Mouse (Mus musculus) hindbrain, embryonic 16.5 days (tissue): ENCODE data around the gene Lexm. TPM values are rescaled to one million over a fixed set of nuclear protein-coding genes. Genes with fewer than 3 reads are reported as not detected.

Experiments used
- ATAC-seq: fragments of 200-750 bp; cut with Nextera tagmentation; 2 replicates; pipeline ENCODE4 v1.8.0; 2017; ENCODE audit warnings: moderate TSS enrichment, moderate library complexity
- H3K27ac ChIP-seq: fragments of 300-500 bp; sonication (generic); 2 replicates; pipeline ENCODE4 v1.5.1; 2014; ENCODE audit warnings: low read depth, mild to moderate bottlenecking, control low read depth, low read length, moderate library complexity
- H3K27me3 ChIP-seq: fragments of 300-500 bp; sonication (generic); replicated peaks from 2 replicates; pipeline ENCODE4 v1.6.1; 2014; ENCODE audit warnings: low read length; ENCODE audit not compliant: control insufficient read depth, insufficient read depth
- H3K36me3 ChIP-seq: fragments of 300-500 bp; sonication (generic); 2 replicates; pipeline ENCODE4 v1.6.1; 2014; ENCODE audit warnings: mild to moderate bottlenecking, low read length, moderate library complexity, mixed read lengths; ENCODE audit not compliant: control insufficient read depth, insufficient read depth
- H3K4me1 ChIP-seq: fragments of 300-500 bp; sonication (generic); 2 replicates; pipeline ENCODE4 v1.6.1; 2014; ENCODE audit warnings: low read depth, low read length; ENCODE audit not compliant: control insufficient read depth, insufficient read depth
- H3K4me2 ChIP-seq: fragments of 300-500 bp; sonication (generic); 2 replicates; pipeline ENCODE4 v1.6.1; 2014; ENCODE audit warnings: mild to moderate bottlenecking, low read length, control low read depth, moderate library complexity
- H3K4me3 ChIP-seq: fragments of 300-500 bp; sonication (generic); 2 replicates; pipeline ENCODE4 v1.5.1; 2014; ENCODE audit warnings: mild to moderate bottlenecking, low read length, control low read depth, moderate library complexity
- H3K9ac ChIP-seq: fragments of 300-500 bp; sonication (generic); 2 replicates; pipeline ENCODE4 v1.6.1; 2014; ENCODE audit warnings: low read depth, mild to moderate bottlenecking, control low read depth, low read length, moderate library complexity
- H3K9me3 ChIP-seq: fragments of 300-500 bp; sonication (generic); 2 replicates; pipeline ENCODE4 v1.6.1; 2014; ENCODE audit warnings: mild to moderate bottlenecking, low read length, moderate library complexity; ENCODE audit not compliant: control insufficient read depth
- WGBS: fragments of 180-500 bp; shearing (Covaris S2); extraction: QIAGEN DNeasy Blood & Tissue Kit; methylation state at CpG from one replicate; pipeline ENCODE4 v1.1.7; 2014; 5-methylcytosine and 5-hydroxymethylcytosine counted together
- polyA plus RNA-seq: library from polyadenylated mRNA; unstranded; fragments of >200 nt; fragmentation: Nextera tagmentation; extraction: Ambion mirVana; gene quantifications from 2 replicates; pipeline ENCODE4 v1.2.1, GENCODE M21; 2015

Lexm gene
- polyA plus RNA-seq, 1 experiment from 2014 or later: not detected

DNA sequence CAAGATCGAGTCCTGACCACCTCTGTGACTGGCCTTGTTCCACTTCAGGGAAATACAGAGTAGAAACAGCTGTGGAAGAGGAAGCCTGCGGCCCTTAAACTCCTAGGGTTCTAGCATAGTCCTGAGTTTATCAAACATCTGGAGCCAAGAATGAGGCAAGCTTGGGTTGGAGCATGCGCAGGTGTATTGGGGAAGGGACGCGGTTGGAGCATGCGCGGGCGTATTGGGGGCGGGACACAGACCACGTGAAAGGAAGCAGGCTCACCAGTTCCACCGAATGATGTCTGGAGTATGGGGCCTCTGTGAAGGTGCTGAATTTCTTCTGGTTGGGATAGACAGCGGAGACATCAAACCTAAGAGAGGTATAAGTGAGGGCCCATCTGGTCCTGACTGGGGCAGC lies 1.4 kb downstream of the Lexm start:
- H3K36me3 ChIP-seq: no peaks in the 10 kb centered on the region
- no peaks in the 10 kb centered on the region for H3K27me3 ChIP-seq
- WGBS: 79% methylated on average over 12 of the region's 12 CpGs
- no peak overlapping the region for H3K27ac ChIP-seq
- no peaks in the 10 kb centered on the region for H3K9me3 ChIP-seq
- peaks cover 13% of the 10 kb centered on the region for H3K4me1 ChIP-seq
- ATAC-seq: no peak
- H3K4me2 ChIP-seq: no peak overlapping the region
- H3K9ac ChIP-seq: no peak overlapping the region
- H3K4me3 ChIP-seq: no peak overlapping the region

DNA sequence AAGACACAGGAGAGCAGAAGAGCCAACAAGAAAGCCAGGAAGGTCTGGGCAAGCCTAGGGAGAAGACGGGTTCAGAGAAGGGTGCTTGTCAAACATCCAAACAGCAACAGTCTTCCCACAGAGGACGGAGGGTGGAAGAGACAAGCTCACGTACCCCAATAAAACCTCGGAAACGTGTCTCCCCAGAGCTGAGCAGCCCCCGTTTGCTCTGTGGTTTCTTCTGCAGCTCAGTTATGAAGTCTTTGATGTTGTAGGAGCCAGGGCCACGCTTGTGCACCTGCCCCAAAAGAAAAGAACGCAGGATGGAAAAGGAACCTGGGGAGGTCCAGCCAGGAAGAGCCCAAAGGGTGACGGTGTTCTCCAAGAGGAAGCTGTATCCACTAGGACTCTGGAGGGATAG lies 2.2 kb downstream of the Lexm start:
- ATAC-seq: no peak
- H3K4me1 ChIP-seq: peaks cover 13% of the 10 kb centered on the region
- no peak overlapping the region for H3K4me3 ChIP-seq
- H3K4me2 ChIP-seq: no peak overlapping the region
- no peaks in the 10 kb centered on the region for H3K9me3 ChIP-seq
- no peaks in the 10 kb centered on the region for H3K36me3 ChIP-seq
- no peak overlapping the region for H3K27ac ChIP-seq
- no peak overlapping the region; the same call in 1 of the 2 replicates for H3K9ac ChIP-seq
- WGBS: 94% methylated on average over 9 of the region's 9 CpGs
- no peaks in the 10 kb centered on the region for H3K27me3 ChIP-seq

DNA sequence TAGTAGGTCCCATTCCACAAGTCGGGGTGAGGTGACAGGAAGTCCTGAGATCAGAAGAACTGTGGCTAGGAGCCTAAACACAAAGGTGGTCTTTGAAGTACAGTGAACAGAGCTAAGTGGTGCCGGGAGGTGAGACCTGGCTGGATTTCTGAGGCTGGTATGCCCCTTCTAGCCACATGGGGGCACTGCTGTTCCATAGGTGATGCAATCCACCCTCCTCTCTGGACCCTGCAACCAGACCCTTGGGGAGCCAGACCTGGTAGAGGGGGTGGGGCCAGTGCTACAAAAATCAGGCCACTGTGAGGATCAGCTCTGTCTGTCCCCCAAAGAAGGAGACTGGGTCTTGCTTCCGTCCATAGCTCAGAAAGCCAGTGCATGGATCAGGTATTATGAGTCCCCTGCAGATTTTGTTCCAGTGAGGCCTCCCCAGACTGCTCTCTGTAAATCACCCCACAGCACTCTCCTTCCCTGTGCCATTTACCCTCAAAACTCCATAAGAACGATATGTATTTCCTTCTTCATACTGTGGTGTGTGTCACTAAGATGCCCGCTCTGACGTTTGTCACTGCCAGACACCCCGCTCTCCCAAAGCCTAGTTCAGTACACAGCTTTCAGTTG lies 2.8 kb downstream of the Lexm start:
- H3K4me1 ChIP-seq: peaks cover 13% of the 10 kb centered on the region
- no peaks in the 10 kb centered on the region for H3K9me3 ChIP-seq
- H3K4me2 ChIP-seq: no peak overlapping the region
- ATAC-seq: peak; percentile 85
- no peaks in the 10 kb centered on the region for H3K36me3 ChIP-seq
- no peak overlapping the region for H3K4me3 ChIP-seq
- no peak overlapping the region for H3K27ac ChIP-seq
- WGBS: 41% methylated on average over 7 of the region's 7 CpGs
- no peaks in the 10 kb centered on the region for H3K27me3 ChIP-seq
- peak overlapping the region; percentile 33; the same call in 1 of the 2 replicates for H3K9ac ChIP-seq

DNA sequence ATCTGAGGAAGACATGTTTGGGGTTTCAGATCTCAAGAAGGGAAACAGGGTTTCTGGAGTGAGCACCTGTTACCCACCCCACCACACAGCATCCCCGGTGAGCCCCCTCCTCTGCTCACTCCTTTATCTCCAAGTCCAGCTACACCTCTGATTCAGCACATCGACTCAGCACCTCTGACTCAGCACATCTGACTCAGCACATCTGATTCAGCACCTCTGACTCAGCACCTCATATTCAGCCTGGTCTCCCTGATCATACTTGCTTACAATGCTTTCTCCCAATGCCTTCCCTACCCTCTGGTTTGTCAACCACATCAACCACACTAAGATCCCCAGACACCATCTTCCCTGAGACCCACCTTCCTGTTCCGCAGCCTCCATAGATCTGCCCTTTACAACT lies 3.5 kb downstream of the Lexm start:
- WGBS: 61% methylated on average over 3 of the region's 3 CpGs
- Histone ChIP-seq H3K27ac (no peak overlapping the region), H3K4me3 (no peak overlapping the region), H3K4me1 (peaks cover 13% of the 10 kb centered on the region), H3K4me2 (no peak overlapping the region), H3K36me3 (no peaks in the 10 kb centered on the region), H3K9me3 (no peaks in the 10 kb centered on the region), H3K27me3 (no peaks in the 10 kb centered on the region), H3K9ac (no peak overlapping the region)
- ATAC-seq: no peak

DNA sequence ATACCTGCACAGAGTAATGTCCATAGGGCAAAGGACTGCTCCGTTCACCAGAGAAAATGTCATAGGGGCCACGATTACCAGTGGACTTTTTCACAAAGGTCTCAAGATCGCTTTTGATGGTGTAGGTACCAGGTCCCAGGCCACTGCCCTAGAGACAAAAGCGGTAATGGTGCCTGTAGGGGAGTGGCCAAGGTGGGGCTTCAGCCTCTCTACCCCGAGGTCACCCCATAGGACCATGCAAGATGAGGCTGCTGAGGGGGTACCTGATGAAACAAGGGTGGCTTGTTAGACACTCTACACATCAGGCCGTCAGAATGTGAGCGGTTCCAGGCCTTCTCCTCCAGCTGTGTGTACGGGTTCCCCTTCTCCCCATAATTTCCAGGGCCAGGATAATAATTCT lies 3.9 kb downstream of the Lexm start:
- ATAC-seq: no peak

DNA sequence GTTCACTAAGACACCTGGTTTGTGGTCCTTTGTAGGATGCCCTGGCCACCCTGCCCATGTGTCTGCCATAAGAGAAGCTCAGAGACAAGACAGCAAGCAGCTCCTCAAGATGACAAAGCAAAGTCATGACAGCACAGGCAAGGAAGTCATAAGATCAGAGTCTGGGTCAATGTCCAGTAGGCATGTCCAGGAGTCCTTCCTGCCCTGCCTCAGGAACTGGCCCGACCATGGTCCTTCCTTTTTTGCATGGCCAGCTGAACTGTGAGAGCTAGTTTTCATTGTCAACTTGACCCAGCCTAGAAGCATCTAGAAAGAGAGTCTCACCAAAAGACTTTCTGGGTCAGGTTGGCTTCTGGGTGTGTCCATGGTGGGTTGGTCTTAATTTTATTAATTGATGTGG lies 9.1 kb downstream of the Lexm start:
- H3K4me3 ChIP-seq: no peak overlapping the region
- H3K27me3 ChIP-seq: no peaks in the 10 kb centered on the region
- no peaks in the 10 kb centered on the region for H3K4me1 ChIP-seq
- ATAC-seq: no peak
- no peaks in the 10 kb centered on the region for H3K9me3 ChIP-seq
- H3K36me3 ChIP-seq: no peaks in the 10 kb centered on the region
- H3K9ac ChIP-seq: no peak overlapping the region
- WGBS: 92% methylated on average over 1 of the region's 1 CpGs
- no peak overlapping the region for H3K27ac ChIP-seq
- H3K4me2 ChIP-seq: no peak overlapping the region

More for the DNA sequence above, 3.9 kb downstream of the Lexm start:
- no peak overlapping the region for H3K4me3 ChIP-seq
- no peak overlapping the region for H3K4me2 ChIP-seq
- H3K9ac ChIP-seq: no peak overlapping the region
- no peaks in the 10 kb centered on the region for H3K9me3 ChIP-seq
- H3K4me1 ChIP-seq: peaks cover 13% of the 10 kb centered on the region
- H3K36me3 ChIP-seq: no peaks in the 10 kb centered on the region
- WGBS: 80% methylated on average over 8 of the region's 8 CpGs
- no peaks in the 10 kb centered on the region for H3K27me3 ChIP-seq
- H3K27ac ChIP-seq: no peak overlapping the region

DNA sequence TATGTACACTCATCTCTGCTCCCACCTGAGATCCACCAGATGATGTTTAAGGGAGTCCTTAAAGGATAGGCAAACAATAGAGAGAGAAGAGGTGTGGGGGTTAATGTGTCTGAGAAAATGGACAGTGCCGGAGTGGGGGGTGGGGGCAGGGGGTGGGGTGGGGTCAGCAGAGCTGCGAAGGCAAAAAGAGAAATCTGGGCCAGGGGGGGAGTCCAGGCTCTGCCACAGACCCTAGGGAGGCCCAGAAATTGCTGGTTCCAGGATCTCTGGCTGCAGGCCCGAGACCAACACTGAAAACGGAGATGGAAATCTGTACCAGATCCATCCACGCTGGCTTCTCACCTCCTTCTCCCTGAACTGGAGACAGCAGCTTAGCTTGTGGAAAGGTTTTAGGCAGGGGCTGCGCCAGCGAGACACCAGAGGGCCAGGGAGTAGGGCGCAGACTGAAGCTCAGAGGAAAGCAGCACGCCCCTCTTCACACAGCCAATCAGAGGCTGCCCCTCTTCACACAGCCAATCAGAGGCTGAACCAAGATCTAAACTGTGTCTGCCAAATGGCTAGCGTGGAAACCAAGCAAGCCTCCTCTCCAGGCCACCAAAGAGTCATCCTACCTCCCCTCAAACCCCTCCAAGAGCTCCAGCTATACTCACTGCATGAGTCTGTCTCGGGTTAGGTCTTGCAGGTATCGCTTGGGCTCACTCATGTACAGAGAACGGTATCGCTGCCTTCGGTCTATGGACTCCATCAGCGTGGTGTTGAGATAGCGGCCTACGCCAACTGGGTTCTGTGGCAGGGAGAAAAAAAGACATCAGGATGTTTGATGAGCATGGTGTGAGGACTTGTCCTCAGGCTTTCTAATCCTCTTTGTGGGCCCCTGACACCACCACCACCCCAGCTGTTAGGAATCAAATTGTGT lies 10.1 kb downstream of the Lexm start:
- no peaks in the 10 kb centered on the region for H3K4me1 ChIP-seq
- peak overlapping the region; percentile 44; the same call in 1 of the 2 replicates for H3K9ac ChIP-seq
- peak; percentile 95 for ATAC-seq
- no peaks in the 10 kb centered on the region for H3K27me3 ChIP-seq
- no peak overlapping the region; the same call in 1 of the 2 replicates for H3K27ac ChIP-seq
- peak overlapping the region; percentile 26 for H3K4me3 ChIP-seq
- H3K9me3 ChIP-seq: no peaks in the 10 kb centered on the region
- no peaks in the 10 kb centered on the region for H3K36me3 ChIP-seq
- 44% methylated on average over 18 of the region's 18 CpGs for WGBS
- peak overlapping the region; percentile 46 for H3K4me2 ChIP-seq

DNA sequence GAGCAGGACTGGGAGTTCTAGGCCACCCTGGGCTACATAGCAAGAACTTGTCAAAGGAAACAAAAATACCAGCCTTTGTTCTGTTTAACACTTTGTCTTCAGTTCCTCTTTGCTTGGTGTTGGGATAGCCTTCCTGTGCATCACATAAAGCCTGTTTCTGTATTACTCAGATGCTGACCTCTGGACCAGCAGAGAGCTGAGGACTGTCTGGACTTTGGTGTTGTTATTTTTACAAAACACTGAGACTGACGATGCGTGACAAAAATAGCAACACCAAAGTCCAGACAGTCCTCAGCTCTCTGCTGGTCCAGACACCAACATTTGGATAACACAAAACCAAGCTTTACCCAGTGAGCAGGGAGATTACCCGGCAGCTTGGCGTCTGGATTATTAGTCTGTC lies 16.3 kb downstream of the Lexm start:
- Histone ChIP-seq H3K9me3 (no peaks in the 10 kb centered on the region), H3K9ac (no peak overlapping the region), H3K4me1 (no peaks in the 10 kb centered on the region), H3K4me2 (no peak overlapping the region), H3K36me3 (no peaks in the 10 kb centered on the region), H3K4me3 (no peak overlapping the region), H3K27ac (no peak overlapping the region), H3K27me3 (no peaks in the 10 kb centered on the region)
- 86% methylated on average over 4 of the region's 4 CpGs for WGBS
- no peak for ATAC-seq

DNA sequence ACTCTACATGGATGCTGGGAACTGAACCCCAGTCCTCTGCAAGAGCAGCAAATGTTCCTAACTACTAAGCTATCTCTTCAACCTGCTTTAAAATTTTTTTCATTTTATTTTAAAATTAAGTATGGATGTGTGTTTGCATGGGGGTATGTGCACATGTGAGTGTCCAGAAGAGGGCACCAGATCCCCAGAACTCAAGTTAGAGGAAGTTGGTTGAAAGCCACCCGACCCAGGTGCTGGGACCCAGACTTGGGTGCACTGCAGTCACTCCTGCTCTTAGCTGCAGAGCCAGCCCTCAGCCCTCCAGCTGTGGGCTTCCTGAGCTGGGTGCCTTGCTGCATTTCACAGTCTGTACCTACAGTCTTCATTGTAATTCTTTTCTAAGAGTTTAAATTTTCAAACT lies 17.6 kb downstream of the Lexm start:
- no peak overlapping the region for H3K4me3 ChIP-seq
- no peaks in the 10 kb centered on the region for H3K4me1 ChIP-seq
- no peak overlapping the region for H3K9ac ChIP-seq
- no peaks in the 10 kb centered on the region for H3K9me3 ChIP-seq
- no peak overlapping the region for H3K4me2 ChIP-seq
- 53% methylated on average over 1 of the region's 1 CpGs for WGBS
- H3K36me3 ChIP-seq: no peaks in the 10 kb centered on the region
- H3K27ac ChIP-seq: no peak overlapping the region
- ATAC-seq: no peak
- no peaks in the 10 kb centered on the region for H3K27me3 ChIP-seq
